Mouse (Mus musculus) right cerebral cortex, postnatal 4 days (tissue): ENCODE results near the gene Srm.

Source experiments
- DNase-seq: peaks from one replicate; pipeline ENCODE4 v3.0.0-alpha.2; 2022

Srm gene

GRCm38 (mm10) chr4:148602357-148603120, 11.2 kb downstream of the Srm start, which contains the start of gene Masp2:
Masp2 (plus strand) TSS chr4:148602554.
- no peak for DNase-seq

GRCm38 (mm10) chr4:148603376-148604139, 12.3 kb downstream of the Srm start:
- no peak for DNase-seq

GRCm38 (mm10) chr4:148604141-148604540, 12.8 kb downstream of the Srm start:
- DNase-seq: no peak

- peak; percentile 56 for DNase-seq
These were observed 13.3 kb downstream of the Srm start for GRCm38 (mm10) chr4:148604541-148605165.

GRCm38 (mm10) chr4:148607758-148608157, 16.5 kb downstream of the Srm start:
- DNase-seq: peak; percentile 84

- DNase-seq: no peak
These were observed 18.5 kb downstream of the Srm start for GRCm38 (mm10) chr4:148609805-148610204.

- DNase-seq: no peak
These were observed 19.5 kb downstream of the Srm start for GRCm38 (mm10) chr4:148610631-148611364.

- DNase-seq: no peak
These were observed 21.3 kb downstream of the Srm start for GRCm38 (mm10) chr4:148612557-148612956.

GRCm38 (mm10) chr4:148613738-148614137, 22.4 kb downstream of the Srm start:
- no peak for DNase-seq

- no peak for DNase-seq
These were observed 28.5 kb downstream of the Srm start for GRCm38 (mm10) chr4:148619805-148620204.

- no peak for DNase-seq
These were observed 29.4 kb downstream of the Srm start for GRCm38 (mm10) chr4:148620718-148621117.

- no peak for DNase-seq
These were observed 31.2 kb downstream of the Srm start for GRCm38 (mm10) chr4:148622485-148622884.

GRCm38 (mm10) chr4:148623609-148624008, 32.3 kb downstream of the Srm start:
- DNase-seq: no peak

GRCm38 (mm10) chr4:148625010-148625409, 33.7 kb downstream of the Srm start:
- DNase-seq: no peak

GRCm38 (mm10) chr4:148625756-148626622, 34.7 kb downstream of the Srm start:
- peak; percentile 36 for DNase-seq

- peak; percentile 98 for DNase-seq
These were observed 35.4 kb downstream of the Srm start, which contains the start of gene Tardbp for GRCm38 (mm10) chr4:148626623-148627185. Tardbp (minus strand) TSS chr4:148627019.

GRCm38 (mm10) chr4:148627246-148627645, 35.9 kb downstream of the Srm start:
- no peak for DNase-seq

- no peak for DNase-seq
These were observed 40.9 kb downstream of the Srm start for GRCm38 (mm10) chr4:148632013-148632692.

- DNase-seq: no peak
These were observed 42.2 kb downstream of the Srm start for GRCm38 (mm10) chr4:148633395-148634061.

GRCm38 (mm10) chr4:148635309-148635708, 44.0 kb downstream of the Srm start:
- DNase-seq: no peak
